Mouse (Mus musculus) stomach, embryonic 14.5 days (tissue): ENCODE measurements around the gene Mettl21e. TPM values are rescaled to one million over a fixed set of nuclear protein-coding genes. Genes with fewer than 3 reads are reported as not detected.

Source experiments
- ATAC-seq: fragments of 200-750 bp; cut with Nextera tagmentation; 2 replicates; pipeline ENCODE4 v1.8.0; 2017; ENCODE audit warnings: low read depth, moderate TSS enrichment; ENCODE audit not compliant: insufficient number of reproducible peaks, insufficient read depth, low FRiP score
- H3K27ac ChIP-seq: fragments of 300-500 bp; sonication (generic); 2 replicates; pipeline ENCODE4 v1.5.1; 2014; ENCODE audit warnings: mild to moderate bottlenecking, low read length, moderate library complexity, mixed read lengths
- H3K27me3 ChIP-seq: fragments of 300-500 bp; sonication (generic); 2 replicates; pipeline ENCODE4 v1.6.1; 2014; ENCODE audit warnings: low read length, control low read depth, mixed read lengths; ENCODE audit not compliant: control insufficient read depth, insufficient read depth
- H3K36me3 ChIP-seq: fragments of 300-500 bp; sonication (generic); 2 replicates; pipeline ENCODE4 v1.6.1; 2014; ENCODE audit warnings: mild to moderate bottlenecking, control low read depth, low read length, moderate library complexity, mixed read lengths; ENCODE audit not compliant: control insufficient read depth, insufficient read depth
- H3K4me1 ChIP-seq: fragments of 300-500 bp; sonication (generic); 2 replicates; pipeline ENCODE4 v1.6.1; 2014; ENCODE audit warnings: low read length, control low read depth, mixed read lengths; ENCODE audit not compliant: control insufficient read depth, insufficient read depth
- H3K4me2 ChIP-seq: fragments of 300-500 bp; sonication (generic); replicated peaks from 2 replicates; pipeline ENCODE4 v1.6.1; 2014; ENCODE audit warnings: low read depth, low read length, control low read depth
- H3K4me3 ChIP-seq: fragments of 300-500 bp; sonication (generic); 2 replicates; pipeline ENCODE4 v1.5.1; 2014; ENCODE audit warnings: low read depth, low read length, control low read depth
- H3K9ac ChIP-seq: fragments of 300-500 bp; sonication (generic); replicated peaks from 2 replicates; pipeline ENCODE4 v1.6.1; 2014; ENCODE audit warnings: low read depth, mild to moderate bottlenecking, control low read depth, low read length, moderate library complexity, mixed read lengths
- H3K9me3 ChIP-seq: fragments of 300-500 bp; sonication (generic); 2 replicates; pipeline ENCODE4 v1.6.1; 2016; ENCODE audit warnings: low read depth, low read length, control low read depth; ENCODE audit not compliant: control insufficient read depth
- WGBS: fragments of 180-500 bp; shearing (Covaris S2); extraction: QIAGEN DNeasy Blood & Tissue Kit; methylation state at CpG from one replicate; pipeline ENCODE4 v1.1.7; 2014; 5-methylcytosine and 5-hydroxymethylcytosine counted together
- polyA plus RNA-seq: library from polyadenylated mRNA; unstranded; fragments of >200 nt; fragmentation: Nextera tagmentation; extraction: Ambion mirVana; gene quantifications from 2 replicates; pipeline ENCODE4 v1.2.1, GENCODE M21; 2014

The Mettl21e gene
- polyA plus RNA-seq, 1 experiment from 2014 or later: not detected

DNA sequence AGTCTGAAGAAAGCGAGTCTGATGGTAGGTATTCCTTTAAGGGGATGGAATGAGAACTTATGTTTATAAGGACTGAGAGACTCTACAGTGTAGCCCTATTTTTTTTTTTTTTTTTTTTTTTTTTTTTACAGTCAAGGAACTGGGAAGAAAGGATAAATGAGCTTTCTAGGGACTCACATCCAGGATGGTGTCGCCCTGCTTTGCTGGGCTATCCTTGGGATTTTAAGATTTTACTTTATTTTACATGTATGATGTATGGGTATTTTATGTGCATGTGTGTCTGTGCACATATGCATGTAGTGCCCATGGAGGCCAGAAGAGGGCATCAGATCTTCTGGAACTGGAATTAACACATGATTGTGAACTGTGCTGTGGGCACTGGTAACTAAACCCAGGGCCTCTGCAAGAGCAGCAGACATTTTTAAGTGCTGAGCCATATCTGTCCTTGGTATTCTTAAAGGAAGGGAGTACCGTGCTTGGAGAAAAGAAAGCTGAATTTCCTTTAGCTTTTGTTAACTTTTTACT, 50.8 kb downstream of the Mettl21e start:
- no peak for ATAC-seq
- Histone ChIP-seq H3K4me3 (no peak overlapping the region), H3K4me2 (no peak overlapping the region), H3K4me1 (no peaks in the 10 kb centered on the region), H3K36me3 (peaks cover 39% of the 10 kb centered on the region), H3K27ac (no peak overlapping the region), H3K27me3 (no peaks in the 10 kb centered on the region), H3K9me3 (peaks cover 12% of the 10 kb centered on the region; the same call in 1 of the 2 replicates), H3K9ac (no peak overlapping the region)
- WGBS: 94% methylated on average over 3 of the region's 3 CpGs

- Histone ChIP-seq H3K36me3 (peaks cover 57% of the 10 kb centered on the region), H3K4me3 (no peak overlapping the region), H3K9ac (no peak overlapping the region), H3K4me1 (no peaks in the 10 kb centered on the region), H3K27me3 (no peaks in the 10 kb centered on the region), H3K4me2 (no peak overlapping the region), H3K27ac (no peak overlapping the region), H3K9me3 (no peaks in the 10 kb centered on the region)
- 95% methylated on average over 5 of the region's 5 CpGs for WGBS
- no peak for ATAC-seq
These were observed 56.4 kb downstream of the Mettl21e start for GRCm38 (mm10) chr1:44162389-44162788.

- no peak overlapping the region for H3K9ac ChIP-seq
- no peak overlapping the region for H3K4me3 ChIP-seq
- no peak overlapping the region for H3K4me2 ChIP-seq
- H3K36me3 ChIP-seq: peaks cover 52% of the 10 kb centered on the region
- H3K27me3 ChIP-seq: no peaks in the 10 kb centered on the region
- no peak overlapping the region for H3K27ac ChIP-seq
- H3K4me1 ChIP-seq: no peaks in the 10 kb centered on the region
- no peaks in the 10 kb centered on the region for H3K9me3 ChIP-seq
- ATAC-seq: no peak
- 90% methylated on average over 6 of the region's 6 CpGs for WGBS
These were observed 56.9 kb downstream of the Mettl21e start for GRCm38 (mm10) chr1:44161818-44162217.

GRCm38 (mm10) chr1:44158317-44158716, 60.4 kb downstream of the Mettl21e start:
- Histone ChIP-seq H3K9me3 (no peaks in the 10 kb centered on the region), H3K4me3 (no peak overlapping the region), H3K27ac (no peak overlapping the region), H3K36me3 (peaks cover 41% of the 10 kb centered on the region), H3K9ac (no peak overlapping the region), H3K4me1 (no peaks in the 10 kb centered on the region), H3K27me3 (no peaks in the 10 kb centered on the region), H3K4me2 (no peak overlapping the region)
- ATAC-seq: no peak
- 92% methylated on average over 6 of the region's 6 CpGs for WGBS

DNA sequence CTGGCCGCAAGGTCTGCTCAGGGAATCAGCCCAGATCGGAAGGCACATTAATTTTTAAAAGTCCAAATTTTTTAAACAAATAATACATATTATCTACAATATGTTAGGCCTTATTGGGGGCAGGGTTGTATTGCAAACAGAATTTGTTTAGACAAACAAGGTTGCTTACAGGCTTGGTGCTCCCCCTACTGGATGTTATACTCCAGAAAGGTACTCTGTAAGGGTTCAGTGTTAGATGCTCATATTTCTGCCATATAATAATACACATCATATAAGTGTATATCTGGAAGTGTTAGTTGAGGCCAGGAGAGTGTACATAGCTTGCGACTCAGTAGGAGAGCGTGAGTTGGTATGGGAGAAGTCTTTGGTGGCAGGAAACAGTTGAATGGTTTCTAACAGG, 63.5 kb downstream of the Mettl21e start:
- Histone ChIP-seq H3K9me3 (no peaks in the 10 kb centered on the region), H3K36me3 (peaks cover 20% of the 10 kb centered on the region), H3K27me3 (no peaks in the 10 kb centered on the region), H3K4me1 (no peaks in the 10 kb centered on the region), H3K4me2 (no peak overlapping the region), H3K27ac (no peak overlapping the region), H3K4me3 (no peak overlapping the region), H3K9ac (no peak overlapping the region)
- no peak for ATAC-seq
- WGBS: 94% methylated on average over 4 of the region's 4 CpGs

Other genes with a start within 250 kb of the Mettl21e start
- 0.48 and 0.88 TPM in 2 replicates for gene Mettl21c, start 198.9 kb downstream of the Mettl21e start, polyA plus RNA-seq
- gene Gm8251, start 157.0 kb downstream of the Mettl21e start, polyA plus RNA-seq: 0.14 and 0.23 TPM in 2 replicates
- 73.4 and 77.6 TPM in 2 replicates for gene Tex30, start 116.5 kb downstream of the Mettl21e start, polyA plus RNA-seq
- gene Kdelc1, start 100.2 kb downstream of the Mettl21e start, polyA plus RNA-seq: 59.9 and 65.5 TPM in 2 replicates
- gene Bivm, start 100.0 kb downstream of the Mettl21e start, polyA plus RNA-seq: 23.9 and 24.2 TPM in 2 replicates
- gene Ercc5, start 71.2 kb downstream of the Mettl21e start, polyA plus RNA-seq: 24.6 and 24.8 TPM in 2 replicates